Mouse (Mus musculus) heart, embryonic 15.5 days (tissue): ENCODE measurements around the gene Uba3. TPM values are rescaled to one million over a fixed set of nuclear protein-coding genes. Genes with fewer than 3 reads are reported as not detected.
A peak's percentile ranks its signal among the peaks of the same experiment; 100 is the strongest.

Experiments
- ATAC-seq: fragments of 200-750 bp; cut with Nextera tagmentation; replicated peaks from 2 replicates; pipeline ENCODE4 v1.8.0; 2017; ENCODE audit warnings: low read depth, moderate TSS enrichment; ENCODE audit not compliant: insufficient number of reproducible peaks, insufficient read depth, low FRiP score
- H3K27ac ChIP-seq: fragments of 300-500 bp; sonication (generic); 2 replicates; pipeline ENCODE4 v1.5.1; 2015; ENCODE audit warnings: mild to moderate bottlenecking, inconsistent platforms
- H3K27me3 ChIP-seq: fragments of 300-500 bp; sonication (generic); 2 replicates; pipeline ENCODE4 v1.6.1; 2015; ENCODE audit warnings: inconsistent platforms
- H3K36me3 ChIP-seq: fragments of 300-500 bp; sonication (generic); 2 replicates; pipeline ENCODE4 v1.6.1; 2015; ENCODE audit warnings: mild to moderate bottlenecking, inconsistent platforms
- H3K4me1 ChIP-seq: fragments of 300-500 bp; sonication (generic); replicated peaks from 2 replicates; pipeline ENCODE4 v1.6.1; 2015; ENCODE audit warnings: inconsistent platforms
- H3K4me2 ChIP-seq: fragments of 300-500 bp; sonication (generic); 2 replicates; pipeline ENCODE4 v1.6.1; 2015; ENCODE audit warnings: inconsistent platforms, mild to moderate bottlenecking, moderate library complexity
- H3K4me3 ChIP-seq: fragments of 300-500 bp; sonication (generic); 2 replicates; pipeline ENCODE4 v1.5.1; 2015; ENCODE audit warnings: mild to moderate bottlenecking, inconsistent platforms
- H3K9ac ChIP-seq: fragments of 300-500 bp; sonication (generic); 2 replicates; pipeline ENCODE4 v1.6.1; 2015; ENCODE audit warnings: mild to moderate bottlenecking, inconsistent platforms
- H3K9me3 ChIP-seq: fragments of 300-500 bp; sonication (generic); replicated peaks from 2 replicates; pipeline ENCODE4 v1.6.1; 2016; ENCODE audit warnings: inconsistent platforms
- WGBS: fragments of 180-500 bp; shearing (Covaris S2); methylation state at CpG from one replicate; pipeline ENCODE4 v1.1.7; 2015; ENCODE audit warnings: mixed read lengths; 5-methylcytosine and 5-hydroxymethylcytosine counted together
- polyA plus RNA-seq: library from polyadenylated mRNA; unstranded; fragments of >200 nt; fragmentation: Nextera tagmentation; extraction: Ambion mirVana; gene quantifications from 2 replicates; pipeline ENCODE4 v1.2.1, GENCODE M21; 2015

The Uba3 gene
- polyA plus RNA-seq, 1 experiment from 2014 or later = 66.2 TPM

- peaks cover 34% of the 10 kb centered on the region for H3K36me3 ChIP-seq
- H3K9ac ChIP-seq = no peak overlapping the region
- H3K4me3 ChIP-seq = no peak overlapping the region
- 61% methylated on average over 11 of the region's 11 CpGs for WGBS
- no peak for ATAC-seq
- no peak overlapping the region for H3K4me2 ChIP-seq
- H3K27ac ChIP-seq = no peak overlapping the region
- H3K4me1 ChIP-seq = peaks cover 26% of the 10 kb centered on the region
- no peaks in the 10 kb centered on the region for H3K27me3 ChIP-seq
- H3K9me3 ChIP-seq = no peaks in the 10 kb centered on the region
These were observed 29.7 kb downstream of the Uba3 start for GRCm38 (mm10) chr6:97175716-97176115.

GRCm38 (mm10) chr6:97150156-97150555, 55.3 kb downstream of the Uba3 start:
- Histone ChIP-seq H3K27ac (no peak overlapping the region), H3K27me3 (no peaks in the 10 kb centered on the region), H3K4me2 (no peak overlapping the region), H3K9ac (no peak overlapping the region), H3K4me3 (no peak overlapping the region), H3K36me3 (peaks cover 8% of the 10 kb centered on the region; the same call in 1 of the 2 replicates), H3K9me3 (no peaks in the 10 kb centered on the region), H3K4me1 (peaks cover 26% of the 10 kb centered on the region)
- 81% methylated on average over 6 of the region's 6 CpGs for WGBS
- ATAC-seq = no peak

DNA sequence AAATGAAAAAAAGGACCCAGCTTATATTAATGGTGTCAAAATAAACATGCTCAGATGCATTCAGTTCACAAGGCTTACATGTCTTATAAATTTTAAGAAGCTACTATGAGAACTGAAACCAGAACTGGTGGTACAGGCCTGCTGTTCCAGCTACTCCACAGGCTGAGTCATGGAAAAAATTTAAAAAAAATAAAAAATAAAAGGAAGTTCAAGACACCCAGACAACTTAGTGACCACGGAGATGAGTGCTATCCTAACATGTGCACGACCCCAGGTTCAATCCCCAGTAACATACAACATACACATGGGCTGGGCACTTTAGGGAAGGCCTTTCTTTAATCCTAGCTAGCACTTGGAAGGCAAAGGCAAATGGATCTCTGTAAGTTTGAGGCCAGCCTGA, 55.7 kb downstream of the Uba3 start:
- WGBS = 64% methylated on average over 2 of the region's 2 CpGs
- no peaks in the 10 kb centered on the region for H3K27me3 ChIP-seq
- no peak overlapping the region for H3K27ac ChIP-seq
- no peak for ATAC-seq
- no peak overlapping the region for H3K9ac ChIP-seq
- H3K36me3 ChIP-seq = peaks cover 11% of the 10 kb centered on the region; the same call in 1 of the 2 replicates
- no peaks in the 10 kb centered on the region for H3K9me3 ChIP-seq
- peaks cover 27% of the 10 kb centered on the region for H3K4me1 ChIP-seq
- H3K4me2 ChIP-seq = no peak overlapping the region
- H3K4me3 ChIP-seq = no peak overlapping the region

DNA sequence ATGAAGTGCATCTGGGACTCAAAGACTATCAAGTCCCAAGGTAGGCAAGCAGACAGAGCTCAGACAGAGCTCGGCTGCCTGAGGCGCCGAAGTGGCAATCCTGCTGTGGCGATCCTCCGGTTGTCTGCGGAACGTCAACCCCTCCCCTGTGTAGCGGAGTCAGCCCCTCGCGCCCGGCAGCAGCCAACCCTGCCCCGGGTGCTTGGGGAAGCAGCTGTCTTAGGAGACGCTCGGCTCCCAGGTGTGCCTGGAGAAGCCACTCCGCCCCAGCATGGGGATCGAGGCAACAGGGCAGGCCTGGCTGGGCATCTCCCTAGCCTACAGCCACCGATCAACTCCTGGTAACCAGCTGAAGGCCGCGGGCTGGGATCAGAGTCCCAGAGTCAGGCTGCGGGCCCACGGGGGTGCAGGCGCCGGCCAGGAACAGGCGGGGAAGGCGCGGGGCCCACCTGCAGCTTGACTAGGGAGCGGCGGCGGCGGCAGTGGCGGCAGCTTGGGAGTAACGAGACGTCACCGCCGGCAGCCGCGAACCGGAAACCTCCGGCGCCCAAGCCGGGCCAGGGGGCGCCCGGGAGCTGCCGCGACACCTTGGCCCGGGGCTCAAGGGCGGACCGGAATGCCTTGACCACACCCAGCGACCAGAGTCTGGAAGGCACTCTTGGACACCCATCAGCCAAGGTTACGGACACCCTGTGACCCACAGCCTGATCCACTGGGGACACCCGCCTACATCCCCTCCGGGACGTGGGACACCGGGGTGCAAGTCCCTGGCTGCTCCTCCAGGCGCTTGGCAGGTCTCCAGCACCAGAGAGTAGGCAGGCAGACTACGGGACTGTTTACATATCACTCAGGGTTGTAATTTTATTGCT, 56.8 kb downstream of the Uba3 start, which contains the start of gene Eogt:
Gene Eogt, minus strand, starts transcription at position 800 of the 869 bp plus-strand sequence.
- ATAC-seq = peak; percentile 74
- H3K4me3 ChIP-seq = peak within 1 kb of the TSS; percentile 82
- WGBS = under 1% methylated on average over 56 of the region's 56 CpGs
- peak within 1 kb of the TSS; percentile 88 for H3K27ac ChIP-seq
- H3K4me1 ChIP-seq = peaks cover 31% of the 10 kb centered on the region
- no peaks in the 10 kb centered on the region for H3K27me3 ChIP-seq
- peaks cover 9% of the 10 kb centered on the region; the same call in 1 of the 2 replicates for H3K36me3 ChIP-seq
- H3K9ac ChIP-seq = peak within 1 kb of the TSS; percentile 86
- H3K9me3 ChIP-seq = no peaks in the 10 kb centered on the region
- peak within 1 kb of the TSS; percentile 94 for H3K4me2 ChIP-seq

GRCm38 (mm10) chr6:97147755-97148382, 57.6 kb downstream of the Uba3 start:
- peaks cover 31% of the 10 kb centered on the region for H3K4me1 ChIP-seq
- WGBS = 11% methylated on average over 18 of the region's 18 CpGs
- no peaks in the 10 kb centered on the region for H3K9me3 ChIP-seq
- peak overlapping the region; percentile 88 for H3K27ac ChIP-seq
- peak overlapping the region; percentile 86 for H3K9ac ChIP-seq
- ATAC-seq = no peak
- peaks cover 11% of the 10 kb centered on the region; the same call in 1 of the 2 replicates for H3K36me3 ChIP-seq
- peak overlapping the region; percentile 82 for H3K4me3 ChIP-seq
- no peaks in the 10 kb centered on the region for H3K27me3 ChIP-seq
- H3K4me2 ChIP-seq = peak overlapping the region; percentile 94

GRCm38 (mm10) chr6:97145156-97145555, 60.3 kb downstream of the Uba3 start:
- Histone ChIP-seq H3K4me3 (no peak overlapping the region), H3K27me3 (no peaks in the 10 kb centered on the region), H3K9me3 (no peaks in the 10 kb centered on the region), H3K27ac (no peak overlapping the region), H3K36me3 (peaks cover 25% of the 10 kb centered on the region; the same call in 1 of the 2 replicates), H3K4me1 (peaks cover 31% of the 10 kb centered on the region), H3K9ac (no peak overlapping the region), H3K4me2 (no peak overlapping the region)
- WGBS = 91% methylated on average over 7 of the region's 7 CpGs
- ATAC-seq = no peak

DNA sequence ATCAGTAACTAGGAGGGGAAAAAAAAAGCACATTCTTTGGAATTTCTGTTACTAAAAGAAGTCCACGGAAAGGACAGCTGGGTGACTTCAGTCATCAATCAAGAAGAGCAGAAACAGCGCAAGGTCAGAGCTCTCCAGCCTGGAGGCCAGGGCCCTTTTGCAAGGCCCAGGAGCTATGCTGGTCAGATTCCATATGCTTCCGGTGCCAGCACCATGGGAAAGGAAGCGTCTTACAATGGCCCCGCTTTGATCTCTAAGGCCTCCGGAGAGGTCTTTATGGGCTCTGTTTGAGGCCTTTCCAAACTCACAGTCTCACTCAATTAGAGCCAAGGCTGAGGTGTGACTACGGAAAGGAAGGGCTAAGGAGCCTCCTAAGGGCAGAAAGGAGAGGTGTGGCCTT, 61.1 kb downstream of the Uba3 start:
- Histone ChIP-seq H3K36me3 (peaks cover 33% of the 10 kb centered on the region; the same call in 1 of the 2 replicates), H3K27me3 (no peaks in the 10 kb centered on the region), H3K9me3 (no peaks in the 10 kb centered on the region), H3K4me2 (no peak overlapping the region), H3K9ac (no peak overlapping the region), H3K4me3 (no peak overlapping the region), H3K27ac (no peak overlapping the region), H3K4me1 (peaks cover 30% of the 10 kb centered on the region)
- ATAC-seq = no peak
- 43% methylated on average over 7 of the region's 7 CpGs for WGBS

GRCm38 (mm10) chr6:97142611-97143010, 62.8 kb downstream of the Uba3 start:
- H3K4me2 ChIP-seq = no peak overlapping the region
- peaks cover 35% of the 10 kb centered on the region; the same call in 1 of the 2 replicates for H3K36me3 ChIP-seq
- WGBS = 50% methylated on average over 8 of the region's 8 CpGs
- ATAC-seq = no peak
- no peak overlapping the region for H3K9ac ChIP-seq
- H3K9me3 ChIP-seq = no peaks in the 10 kb centered on the region
- no peaks in the 10 kb centered on the region for H3K27me3 ChIP-seq
- no peak overlapping the region for H3K4me3 ChIP-seq
- no peak overlapping the region for H3K27ac ChIP-seq
- H3K4me1 ChIP-seq = peaks cover 20% of the 10 kb centered on the region

GRCm38 (mm10) chr6:97141811-97142210, 63.6 kb downstream of the Uba3 start:
- H3K9me3 ChIP-seq = no peaks in the 10 kb centered on the region
- H3K9ac ChIP-seq = no peak overlapping the region
- no peak overlapping the region for H3K4me2 ChIP-seq
- 82% methylated on average over 7 of the region's 7 CpGs for WGBS
- no peaks in the 10 kb centered on the region for H3K27me3 ChIP-seq
- peaks cover 12% of the 10 kb centered on the region for H3K4me1 ChIP-seq
- no peak for ATAC-seq
- peaks cover 35% of the 10 kb centered on the region; the same call in 1 of the 2 replicates for H3K36me3 ChIP-seq
- no peak overlapping the region for H3K4me3 ChIP-seq
- no peak overlapping the region for H3K27ac ChIP-seq
